Mouse (Mus musculus): ENCODE measurements around the gene Chmp2b.

- no peak for TF ChIP-seq POLR2A (IDR thresholded peaks at IDR 0.05; ENCODE audit: low read depth, low read length)
- TF ChIP-seq CTCF (IDR thresholded peaks at IDR 0.05; ENCODE audit: extremely low read depth, insufficient read length, insufficient replicate concordance, low read depth, low read length): no peak
These were observed 5.2 kb downstream of the Chmp2b start for GRCm38 (mm10) chr16:65557369-65557768.

Measured in small intestine, adult 2 months (tissue).